Mouse (Mus musculus) limb, embryonic 14.5 days (tissue): ENCODE results near the gene Chst10. TPM values are rescaled to one million over a fixed set of nuclear protein-coding genes. Genes with fewer than 3 reads are reported as not detected.

Source experiments
- ATAC-seq: fragments of 200-750 bp; cut with Nextera tagmentation; 2 replicates; pipeline ENCODE4 v1.8.0; 2017; ENCODE audit warnings: low read depth, moderate number of reproducible peaks, moderate TSS enrichment; ENCODE audit not compliant: low FRiP score
- DNase-seq: peaks from one replicate; pipeline ENCODE4 v3.0.0-alpha.2; 2015; ENCODE audit warnings: low spot score
- H3K27ac ChIP-seq: fragments of 300-500 bp; sonication (generic); replicated peaks from 2 replicates; pipeline ENCODE4 v1.5.1; 2014; ENCODE audit warnings: low read depth, mild to moderate bottlenecking, low read length, moderate library complexity, mixed read lengths
- H3K27me3 ChIP-seq: fragments of 300-500 bp; sonication (generic); 2 replicates; pipeline ENCODE4 v1.6.1; 2014; ENCODE audit warnings: low read length, mixed read lengths; ENCODE audit not compliant: control insufficient read depth, insufficient read depth
- H3K36me3 ChIP-seq: fragments of 300-500 bp; sonication (generic); 2 replicates; pipeline ENCODE4 v1.6.1; 2014; ENCODE audit warnings: mild to moderate bottlenecking, low read length, moderate library complexity, mixed read lengths; ENCODE audit not compliant: control insufficient read depth, insufficient read depth
- H3K4me1 ChIP-seq: fragments of 300-500 bp; sonication (generic); 2 replicates; pipeline ENCODE4 v1.6.1; 2014; ENCODE audit warnings: antibody characterized with exemption, low read length, mixed read lengths; ENCODE audit not compliant: control insufficient read depth, insufficient read depth
- H3K4me2 ChIP-seq: fragments of 300-500 bp; sonication (generic); replicated peaks from 2 replicates; pipeline ENCODE4 v1.6.1; 2014; ENCODE audit warnings: low read depth, mild to moderate bottlenecking, low read length, moderate library complexity; ENCODE audit not compliant: severe bottlenecking
- H3K4me3 ChIP-seq: fragments of 300-500 bp; sonication (generic); replicated peaks from 2 replicates; pipeline ENCODE4 v1.5.1; 2014; ENCODE audit warnings: low read length
- H3K9ac ChIP-seq: fragments of 300-500 bp; sonication (generic); 2 replicates; pipeline ENCODE4 v1.6.1; 2014; ENCODE audit warnings: mild to moderate bottlenecking, low read depth, low read length, moderate library complexity; ENCODE audit not compliant: severe bottlenecking
- H3K9me3 ChIP-seq: fragments of 300-500 bp; sonication (generic); 2 replicates; pipeline ENCODE4 v1.6.1; 2016; ENCODE audit warnings: low read length; ENCODE audit not compliant: control insufficient read depth
- POLR2A ChIP-seq: fragments of 200-500 bp; IDR thresholded peaks from 2 replicates; pipeline ENCODE4 v1.8.0; 2012; ENCODE audit warnings: inconsistent platforms, mild to moderate bottlenecking, moderate library complexity, borderline replicate concordance; ENCODE audit not compliant: insufficient read depth, insufficient read length; ENCODE audit errors: extremely low read depth
- WGBS: fragments of 180-500 bp; shearing (Covaris S2); extraction: QIAGEN DNeasy Blood & Tissue Kit; methylation state at CpG from one replicate; pipeline ENCODE4 v1.1.7; 2014; 5-methylcytosine and 5-hydroxymethylcytosine counted together
- polyA plus RNA-seq, 2 experiments: library from polyadenylated mRNA; depleted of rRNA in 1 of 2; stranded (reverse) in 1 of 2; unstranded in 1 of 2; fragments of >200 nt; fragmentation: Nextera tagmentation in 1 of 2; extraction: Ambion mirVana in 1 of 2; gene quantifications; 2 replicates each; pipeline versions ENCODE4 v1.2.1 to v1.2.3; 2012 to 2014

The Chst10 gene
- polyA plus RNA-seq, 2 experiments: 5.4 to 10.7 TPM

GRCm38 (mm10) chr1:38883766-38884165, 14.2 kb downstream of the Chst10 start:
- WGBS: 88% methylated on average over 9 of the region's 9 CpGs
- no peak overlapping the region for H3K4me2 ChIP-seq
- no peak overlapping the region for H3K27ac ChIP-seq
- H3K4me1 ChIP-seq: peaks cover 2% of the 10 kb centered on the region; the same call in 1 of the 2 replicates
- no peak for TF ChIP-seq POLR2A
- no peak overlapping the region for H3K9ac ChIP-seq
- ATAC-seq (no peak), DNase-seq (no peak)
- H3K4me3 ChIP-seq: no peak overlapping the region
- no peaks in the 10 kb centered on the region for H3K27me3 ChIP-seq
- H3K9me3 ChIP-seq: no peaks in the 10 kb centered on the region
- peaks cover 4% of the 10 kb centered on the region; the same call in 1 of the 2 replicates for H3K36me3 ChIP-seq

DNA sequence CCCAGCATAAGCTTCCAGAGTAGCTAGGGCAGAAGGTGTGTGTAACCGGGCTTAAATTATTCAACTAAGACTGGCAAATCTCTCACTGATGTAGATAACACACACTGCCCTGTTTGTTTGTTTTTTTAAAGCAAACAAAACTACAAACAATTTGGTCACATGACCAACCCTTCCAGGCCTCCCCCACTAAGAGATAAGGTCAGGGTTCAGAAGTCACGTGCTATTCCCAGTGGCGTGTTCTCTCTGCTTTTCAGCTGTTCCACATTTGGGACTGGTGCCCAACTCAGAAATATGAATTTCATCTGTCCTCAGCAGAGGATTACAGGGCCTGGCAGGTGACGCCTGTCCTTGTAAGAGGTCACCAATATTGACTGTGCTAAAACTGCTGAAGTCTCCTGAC, 15.2 kb downstream of the Chst10 start:
- no peak for DNase-seq
- peaks cover 2% of the 10 kb centered on the region; the same call in 1 of the 2 replicates for H3K4me1 ChIP-seq
- H3K9ac ChIP-seq: no peak overlapping the region
- H3K4me3 ChIP-seq: no peak overlapping the region
- H3K27me3 ChIP-seq: no peaks in the 10 kb centered on the region
- no peak overlapping the region for H3K4me2 ChIP-seq
- ATAC-seq: no peak
- WGBS: 87% methylated on average over 4 of the region's 4 CpGs
- no peak overlapping the region for H3K27ac ChIP-seq
- H3K9me3 ChIP-seq: no peaks in the 10 kb centered on the region
- peaks cover 4% of the 10 kb centered on the region; the same call in 1 of the 2 replicates for H3K36me3 ChIP-seq
- TF ChIP-seq POLR2A: no peak

GRCm38 (mm10) chr1:38881366-38881765, 16.6 kb downstream of the Chst10 start:
- Histone ChIP-seq H3K9ac (no peak overlapping the region), H3K4me2 (no peak overlapping the region), H3K27ac (no peak overlapping the region), H3K4me1 (peaks cover 2% of the 10 kb centered on the region; the same call in 1 of the 2 replicates), H3K4me3 (no peak overlapping the region), H3K36me3 (peaks cover 4% of the 10 kb centered on the region; the same call in 1 of the 2 replicates), H3K9me3 (no peaks in the 10 kb centered on the region), H3K27me3 (no peaks in the 10 kb centered on the region)
- no peak for TF ChIP-seq POLR2A
- DNase-seq (no peak), ATAC-seq (no peak)
- WGBS: 76% methylated on average over 4 of the region's 4 CpGs

DNA sequence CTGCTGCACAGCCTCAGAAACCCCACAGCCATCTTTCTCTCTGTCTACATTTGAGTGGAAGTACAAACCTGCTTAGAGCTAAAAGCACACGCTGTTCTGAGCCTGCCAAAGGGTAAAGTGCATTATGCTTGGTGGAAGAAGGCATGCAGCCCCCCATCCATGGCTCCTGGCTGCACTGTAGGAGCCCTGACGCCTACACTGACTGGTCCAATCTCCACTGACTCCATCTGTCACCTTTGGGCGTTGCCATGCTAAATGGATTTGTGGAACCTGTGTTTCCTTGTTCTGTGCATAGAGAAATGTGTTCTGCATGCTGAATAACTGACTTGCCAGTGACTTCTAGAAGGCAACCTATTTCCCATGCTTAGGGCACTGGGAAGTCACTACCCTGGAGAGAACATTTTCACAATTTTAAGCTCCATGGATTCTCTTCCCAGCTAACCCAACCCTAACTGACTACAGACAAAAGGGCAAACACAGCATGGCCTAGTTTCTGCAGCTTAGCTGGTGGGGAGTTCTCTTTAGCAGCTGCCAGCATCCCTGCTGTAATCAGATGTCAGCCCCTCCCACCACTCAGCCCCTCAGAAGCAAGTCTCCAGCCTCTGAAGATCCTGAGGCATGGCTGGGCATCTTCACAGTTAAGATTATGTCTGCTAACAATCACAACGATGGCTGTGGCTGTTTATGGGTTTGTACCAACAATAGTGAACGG, 21.1 kb downstream of the Chst10 start:
- TF ChIP-seq POLR2A: no peak
- ATAC-seq: no peak
- H3K9me3 ChIP-seq: no peaks in the 10 kb centered on the region
- H3K4me1 ChIP-seq: no peaks in the 10 kb centered on the region
- 61% methylated on average over 5 of the region's 5 CpGs for WGBS
- no peak overlapping the region for H3K27ac ChIP-seq
- no peak overlapping the region for H3K4me2 ChIP-seq
- H3K9ac ChIP-seq: no peak overlapping the region
- no peak for DNase-seq
- 0 out of 2 replicates have a peak, but pooled peaks cover 6% of the 10 kb centered on the region for H3K36me3 ChIP-seq
- no peak overlapping the region for H3K4me3 ChIP-seq
- H3K27me3 ChIP-seq: no peaks in the 10 kb centered on the region

GRCm38 (mm10) chr1:38873911-38874310, 24.1 kb downstream of the Chst10 start:
- peaks cover 11% of the 10 kb centered on the region; the same call in 1 of the 2 replicates for H3K36me3 ChIP-seq
- H3K9ac ChIP-seq: no peak overlapping the region
- no peaks in the 10 kb centered on the region for H3K4me1 ChIP-seq
- WGBS: 85% methylated on average over 5 of the region's 5 CpGs
- H3K4me3 ChIP-seq: no peak overlapping the region
- ATAC-seq (no peak), DNase-seq (no peak)
- no peaks in the 10 kb centered on the region for H3K27me3 ChIP-seq
- H3K4me2 ChIP-seq: no peak overlapping the region
- no peak overlapping the region for H3K27ac ChIP-seq
- H3K9me3 ChIP-seq: no peaks in the 10 kb centered on the region
- no peak for TF ChIP-seq POLR2A
